Mouse (Mus musculus) small intestine, adult 2 months (tissue): ENCODE results near the gene Insrr. TPM values are rescaled to one million over a fixed set of nuclear protein-coding genes. Genes with fewer than 3 reads are reported as not detected.

Experiments
- H3K27ac ChIP-seq: fragments of 200-500 bp; 2 replicates; pipeline ENCODE4 v1.5.1; 2012; ENCODE audit warnings: low read depth, low read length, control low read depth, inconsistent platforms; ENCODE audit not compliant: insufficient read depth
- H3K27me3 ChIP-seq: fragments of 200-500 bp; 2 replicates; pipeline ENCODE4 v1.6.1; 2012; ENCODE audit warnings: mild to moderate bottlenecking, moderate library complexity, low read length, inconsistent platforms; ENCODE audit not compliant: control insufficient read depth, insufficient read depth
- H3K36me3 ChIP-seq: fragments of 200-500 bp; 2 replicates; pipeline ENCODE4 v1.6.1; 2012; ENCODE audit warnings: mild to moderate bottlenecking, low read length, control low read depth, inconsistent platforms; ENCODE audit not compliant: control insufficient read depth, insufficient read depth
- H3K4me1 ChIP-seq: fragments of 200-500 bp; 2 replicates; pipeline ENCODE4 v1.6.1; 2012; ENCODE audit warnings: low read length, inconsistent platforms, mixed read lengths; ENCODE audit not compliant: control insufficient read depth, insufficient read depth, insufficient read length
- H3K4me3 ChIP-seq: fragments of 200-500 bp; 2 replicates; pipeline ENCODE4 v1.5.1; 2012; ENCODE audit warnings: low read depth, mild to moderate bottlenecking, control low read depth, inconsistent platforms, low read length, moderate library complexity
- CTCF ChIP-seq: fragments of 200-500 bp; IDR thresholded peaks from 2 replicates; pipeline ENCODE4 v1.5.1; 2012; ENCODE audit warnings: low read depth, mild to moderate bottlenecking, control low read depth, inconsistent platforms, low read length, moderate library complexity, mixed read lengths; ENCODE audit not compliant: insufficient replicate concordance, insufficient read length; ENCODE audit errors: extremely low read depth
- POLR2A ChIP-seq: fragments of 200-500 bp; IDR thresholded peaks from 2 replicates; pipeline ENCODE4 v1.6.1; 2012; ENCODE audit warnings: low read depth, mild to moderate bottlenecking, control low read depth, inconsistent platforms, low read length, moderate library complexity
- WGBS: fragments of 180-500 bp; shearing (Covaris S2); methylation state at CpG from one replicate; pipeline ENCODE4 v1.1.7; 2018; 5-methylcytosine and 5-hydroxymethylcytosine counted together
- polyA plus RNA-seq: library from polyadenylated mRNA; depleted of rRNA; stranded (reverse); fragments of >200 nt; gene quantifications from 2 replicates; pipeline ENCODE4 v1.2.3, GENCODE M21; 2012

Gene Insrr
- polyA plus RNA-seq, 1 experiment = 2.6 TPM

DNA sequence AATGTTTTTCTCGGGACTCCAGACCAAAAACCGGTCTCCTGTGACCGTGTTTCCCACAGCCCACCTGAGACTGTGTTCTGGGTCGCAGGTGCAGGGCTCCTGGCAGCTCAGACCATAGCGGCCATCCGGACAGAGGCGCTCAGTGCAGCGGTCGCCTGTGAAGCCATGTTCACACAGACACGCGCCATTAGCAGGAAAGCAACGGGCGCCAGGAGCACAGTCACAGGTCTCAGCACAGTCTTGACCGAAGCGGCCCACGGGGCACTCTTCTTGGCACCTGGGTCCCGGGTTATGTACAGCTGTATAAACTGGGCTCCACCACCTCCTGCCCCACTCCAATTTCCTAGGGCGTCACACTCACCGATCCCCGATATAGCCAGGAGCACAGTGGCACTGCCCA, 40.3 kb upstream of the Insrr start:
- Histone ChIP-seq H3K27me3 (no peaks in the 10 kb centered on the region), H3K27ac (no peak overlapping the region), H3K36me3 (no peaks in the 10 kb centered on the region), H3K4me3 (no peak overlapping the region), H3K4me1 (peaks cover 5% of the 10 kb centered on the region)
- WGBS = 65% methylated on average over 20 of the region's 20 CpGs
- no peak for TF ChIP-seq CTCF
- no peak for TF ChIP-seq POLR2A

DNA sequence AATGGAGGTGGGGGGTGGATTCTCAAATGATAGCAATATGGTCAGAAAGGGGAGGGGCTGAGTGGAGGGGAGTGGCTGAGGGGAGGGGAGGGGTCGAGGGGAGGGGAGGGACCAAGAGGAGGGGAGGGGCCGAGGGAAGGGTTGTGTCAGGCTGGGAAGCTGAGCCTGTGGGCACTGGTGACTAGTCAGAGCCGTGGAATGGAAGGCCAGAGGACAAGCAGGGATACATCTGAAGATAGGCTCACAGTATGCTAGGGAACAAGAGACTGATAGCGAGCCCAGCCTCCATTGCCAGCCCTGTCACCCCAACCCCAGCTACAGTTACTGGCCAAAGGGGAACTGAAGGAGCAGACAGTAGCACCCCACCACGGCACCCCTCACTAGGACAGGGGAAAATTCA, 38.1 kb upstream of the Insrr start:
- H3K4me1 ChIP-seq = peaks cover 13% of the 10 kb centered on the region
- no peaks in the 10 kb centered on the region for H3K36me3 ChIP-seq
- no peaks in the 10 kb centered on the region for H3K27me3 ChIP-seq
- no peak overlapping the region for H3K27ac ChIP-seq
- no peak for TF ChIP-seq POLR2A
- no peak for TF ChIP-seq CTCF
- H3K4me3 ChIP-seq = no peak overlapping the region
- 38% methylated on average over 5 of the region's 5 CpGs for WGBS

DNA sequence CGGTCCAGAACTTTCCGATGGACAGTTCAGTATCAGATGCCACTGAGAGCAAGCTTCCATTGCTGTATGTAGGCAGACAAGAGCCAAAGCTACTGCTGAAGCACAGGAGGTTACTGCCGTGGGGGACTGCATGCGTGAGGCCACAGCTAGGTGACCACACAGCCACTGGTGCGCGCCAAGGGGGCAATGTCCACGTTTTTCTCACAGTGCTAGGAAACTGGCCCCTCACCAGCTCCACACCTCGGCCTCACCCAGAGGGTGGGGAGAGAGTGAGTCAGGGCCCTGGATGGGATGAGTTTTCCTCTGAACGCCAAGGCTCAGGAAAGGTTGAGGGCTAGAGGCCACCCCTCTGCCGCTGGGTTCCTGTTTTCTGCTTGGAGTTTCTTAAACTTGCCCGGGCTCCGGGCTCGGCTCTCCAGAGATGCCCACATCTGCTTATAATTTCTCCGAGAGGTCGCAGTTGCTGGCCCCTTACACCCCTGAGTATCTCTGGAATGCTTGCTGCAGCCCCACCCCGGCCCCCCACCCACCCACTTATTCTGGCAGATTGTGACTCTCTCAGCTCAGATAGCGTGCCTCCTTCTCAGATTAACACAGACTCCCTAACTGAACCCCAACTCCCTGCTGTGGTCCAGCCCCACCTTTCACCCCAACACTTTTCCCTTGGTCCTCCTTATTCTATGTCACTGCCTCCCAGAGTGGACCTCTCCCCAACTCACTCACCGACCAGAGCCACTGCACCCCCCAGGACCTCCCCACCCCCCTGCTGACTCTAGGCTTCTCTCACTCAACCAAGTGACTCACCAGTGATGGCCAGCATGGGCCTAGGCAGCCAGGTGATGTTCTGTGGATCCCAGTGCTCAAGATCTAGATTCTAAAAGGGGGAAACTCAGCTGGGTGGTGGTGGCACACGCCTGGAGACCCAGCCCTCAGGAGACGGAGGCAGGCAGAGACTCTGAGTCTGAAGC, 35.1 kb upstream of the Insrr start:
- TF ChIP-seq CTCF (no peak), POLR2A (no peak)
- Histone ChIP-seq H3K4me3 (no peak overlapping the region), H3K36me3 (no peaks in the 10 kb centered on the region), H3K27ac (no peak overlapping the region), H3K27me3 (no peaks in the 10 kb centered on the region), H3K4me1 (peaks cover 19% of the 10 kb centered on the region)
- 37% methylated on average over 20 of the region's 20 CpGs for WGBS

DNA sequence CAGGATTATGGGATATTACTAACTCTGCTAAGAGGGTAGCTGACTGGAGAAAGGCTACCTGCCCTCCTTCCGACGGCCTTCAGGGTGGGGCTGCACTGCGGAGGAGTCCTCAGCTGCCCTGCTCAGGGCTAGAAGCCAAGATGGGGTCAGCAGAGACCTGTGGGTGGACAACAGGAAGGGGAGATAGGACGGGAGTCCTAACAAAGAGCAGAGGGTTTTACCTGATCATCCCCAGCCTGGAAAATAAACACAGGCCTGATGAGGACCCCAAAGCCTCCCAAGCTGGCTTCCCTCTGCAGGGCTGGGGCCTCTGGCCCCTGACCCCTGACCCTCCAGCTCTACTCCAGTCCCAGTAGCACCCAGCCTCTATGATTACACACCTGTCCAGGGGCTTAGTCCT, 33.5 kb upstream of the Insrr start:
- Histone ChIP-seq H3K27ac (no peak overlapping the region), H3K4me3 (no peak overlapping the region), H3K36me3 (no peaks in the 10 kb centered on the region), H3K27me3 (no peaks in the 10 kb centered on the region), H3K4me1 (peaks cover 19% of the 10 kb centered on the region)
- 65% methylated on average over 4 of the region's 4 CpGs for WGBS
- TF ChIP-seq POLR2A (no peak), CTCF (no peak)

DNA sequence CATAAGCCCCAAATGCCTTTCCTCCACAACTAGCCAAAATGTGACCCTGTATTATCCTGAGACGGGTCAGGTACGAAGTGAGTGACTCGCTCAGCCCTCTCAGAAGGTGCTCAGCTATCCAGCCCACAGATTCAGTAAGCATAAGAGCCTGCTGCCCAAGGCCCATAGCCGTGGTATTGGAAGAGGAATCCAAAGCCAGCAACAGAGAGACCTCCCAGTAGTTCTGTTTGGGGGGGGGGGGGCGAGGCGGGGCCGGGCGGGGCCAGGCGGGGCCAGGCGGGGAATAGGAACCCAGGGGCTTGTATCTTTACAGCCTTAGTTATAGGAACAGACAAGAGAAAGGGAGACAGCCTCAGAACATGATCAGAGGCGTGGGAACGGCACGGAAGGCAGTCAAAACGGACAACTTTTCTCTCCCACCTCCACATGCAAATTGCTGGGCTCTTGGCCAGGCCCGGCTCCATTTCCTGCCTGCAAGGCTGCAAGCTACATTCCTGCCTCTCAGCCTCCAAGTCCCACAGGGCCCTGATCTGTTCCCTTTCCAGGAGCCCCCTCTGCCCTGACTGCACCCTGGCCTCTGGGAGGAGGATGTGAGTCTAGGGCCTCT, 33.0 kb upstream of the Insrr start:
- Histone ChIP-seq H3K4me3 (peak overlapping the region; percentile 36), H3K36me3 (no peaks in the 10 kb centered on the region), H3K4me1 (peaks cover 21% of the 10 kb centered on the region), H3K27ac (no peak overlapping the region), H3K27me3 (no peaks in the 10 kb centered on the region)
- TF ChIP-seq POLR2A (no peak), CTCF (no peak)
- 23% methylated on average over 11 of the region's 15 CpGs for WGBS

DNA sequence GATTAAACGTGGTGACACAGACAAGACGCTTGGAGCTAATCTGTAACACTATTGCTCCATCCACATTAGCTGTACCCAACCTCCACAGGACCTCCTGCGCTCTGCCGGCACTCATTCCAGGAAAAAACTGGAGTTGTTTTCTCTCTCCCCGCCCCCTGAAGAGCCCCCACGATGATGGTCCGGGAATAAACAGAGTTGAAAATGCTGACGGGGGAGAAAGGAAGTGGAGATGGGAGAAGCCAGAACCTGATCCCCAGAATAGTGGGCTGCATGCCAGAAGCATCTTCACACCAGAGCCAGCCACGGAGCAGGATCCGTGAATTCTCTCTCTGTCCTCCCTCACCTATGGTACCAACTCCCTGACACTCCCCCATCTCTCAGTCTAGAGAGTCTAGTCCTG, 32.2 kb upstream of the Insrr start:
- H3K27me3 ChIP-seq = peaks cover 2% of the 10 kb centered on the region; the same call in 1 of the 2 replicates
- no peak for TF ChIP-seq POLR2A
- no peak for TF ChIP-seq CTCF
- H3K4me3 ChIP-seq = 0 out of 2 replicates have a peak overlapping the region, but pooled peaks have one; percentile 15
- H3K4me1 ChIP-seq = peaks cover 24% of the 10 kb centered on the region
- H3K36me3 ChIP-seq = no peaks in the 10 kb centered on the region
- peak overlapping the region; percentile 34 for H3K27ac ChIP-seq
- WGBS = 40% methylated on average over 10 of the region's 10 CpGs

DNA sequence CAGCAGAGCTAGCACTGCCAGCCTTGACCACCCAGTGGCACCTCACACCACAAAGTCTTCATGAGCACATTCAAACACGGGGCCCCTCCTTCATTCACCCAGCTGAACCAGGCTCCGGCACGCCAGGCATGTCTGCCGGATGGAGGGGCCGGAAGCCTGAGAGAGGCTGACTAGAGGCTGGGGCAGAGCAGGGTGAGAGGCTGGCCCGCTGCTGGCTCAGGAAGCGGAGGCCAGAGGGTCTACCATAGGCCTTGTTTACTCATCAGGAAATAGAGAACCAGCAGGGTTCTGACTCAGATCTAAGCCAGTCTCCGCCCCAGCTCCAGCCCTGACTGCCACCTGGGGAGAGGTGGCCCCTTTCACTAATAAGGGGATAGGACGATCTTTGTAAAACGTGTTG, 31.7 kb upstream of the Insrr start:
- Histone ChIP-seq H3K36me3 (no peaks in the 10 kb centered on the region), H3K4me3 (peak overlapping the region; percentile 15), H3K27me3 (peaks cover 2% of the 10 kb centered on the region; the same call in 1 of the 2 replicates), H3K4me1 (peaks cover 24% of the 10 kb centered on the region), H3K27ac (peak overlapping the region; percentile 44)
- TF ChIP-seq POLR2A (no peak), CTCF (no peak)
- 50% methylated on average over 10 of the region's 10 CpGs for whole genome bisulfite sequencing
